Mouse (Mus musculus) bone marrow macrophage, adult 2 months (primary cell): ENCODE results near the gene Wnk4. TPM values are rescaled to one million over a fixed set of nuclear protein-coding genes. Genes with fewer than 3 reads are reported as not detected.

ENCODE experiments used
- H3K27ac ChIP-seq: 2 replicates; pipeline ENCODE4 v1.5.1; 2012; ENCODE audit warnings: low read depth, low read length; ENCODE audit not compliant: insufficient read depth
- H3K4me1 ChIP-seq: 2 replicates; pipeline ENCODE4 v1.6.1; 2012; ENCODE audit warnings: low read length; ENCODE audit not compliant: control insufficient read depth, insufficient read depth
- H3K4me3 ChIP-seq: 2 replicates; pipeline ENCODE4 v1.5.1; 2012; ENCODE audit warnings: mild to moderate bottlenecking, low read length, moderate library complexity; ENCODE audit not compliant: insufficient read depth
- CTCF ChIP-seq: IDR thresholded peaks from 2 replicates; pipeline ENCODE4 v1.5.1; 2012; ENCODE audit warnings: low read depth, mild to moderate bottlenecking, low read length, moderate library complexity
- POLR2A ChIP-seq: IDR thresholded peaks from 2 replicates; pipeline ENCODE4 v1.6.1; 2012; ENCODE audit warnings: mild to moderate bottlenecking, low read depth, low read length, borderline replicate concordance
- polyA plus RNA-seq: library from polyadenylated mRNA; stranded (reverse); fragments of >200 nt; gene quantifications from 2 replicates; pipeline ENCODE4 v1.2.4, GENCODE M21; 2012; ENCODE audit not compliant: missing spikeins, insufficient read depth, insufficient read length

The Wnk4 gene
- polyA plus RNA-seq, 1 experiment: not detected

DNA sequence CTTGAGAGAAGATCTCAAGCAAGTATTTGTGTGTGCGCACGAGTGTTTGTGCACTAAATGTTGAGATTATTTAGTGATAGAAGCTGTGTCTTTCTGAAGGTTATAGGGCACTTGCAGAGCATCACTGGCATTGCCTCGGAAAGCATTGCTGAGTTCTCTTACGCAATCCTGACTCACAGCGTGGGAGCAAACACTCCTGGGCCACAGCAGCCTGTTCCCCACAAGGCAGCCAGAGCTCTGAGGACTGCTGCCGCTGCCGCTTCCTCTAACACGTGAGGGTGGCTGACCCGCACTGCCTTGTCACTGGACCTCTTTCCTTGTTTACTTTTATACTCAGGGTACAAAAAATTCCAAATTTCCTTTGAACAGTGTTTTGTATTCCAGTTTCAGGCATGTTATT lies 26.9 kb downstream of the Wnk4 start:
- Histone ChIP-seq H3K4me3 (no peak overlapping the region), H3K4me1 (peaks cover 8% of the 10 kb centered on the region), H3K27ac (no peak overlapping the region)
- TF ChIP-seq POLR2A (no peak), CTCF (no peak)

DNA sequence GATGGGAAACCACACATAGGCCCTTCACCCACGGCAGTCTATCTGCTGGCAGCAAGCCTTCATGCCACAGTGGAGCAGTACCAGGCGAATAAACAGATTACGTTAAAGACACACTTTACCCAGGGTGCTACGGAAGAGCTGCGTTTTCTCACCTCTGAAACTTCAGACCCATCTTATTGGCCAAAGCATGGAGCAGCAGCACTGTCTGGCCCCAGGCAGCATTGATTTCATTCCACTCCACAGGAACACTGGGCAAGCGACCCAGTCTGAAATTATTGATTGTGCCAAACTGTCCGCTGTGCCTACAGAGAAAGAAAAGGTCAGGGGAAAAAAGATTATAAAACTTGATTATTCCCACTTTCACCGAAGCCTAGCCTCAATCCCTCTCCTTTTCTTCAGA lies 30.9 kb downstream of the Wnk4 start:
- no peak overlapping the region for H3K4me3 ChIP-seq
- H3K27ac ChIP-seq: no peak overlapping the region
- TF ChIP-seq POLR2A (no peak), CTCF (no peak)
- peaks cover 8% of the 10 kb centered on the region for H3K4me1 ChIP-seq

DNA sequence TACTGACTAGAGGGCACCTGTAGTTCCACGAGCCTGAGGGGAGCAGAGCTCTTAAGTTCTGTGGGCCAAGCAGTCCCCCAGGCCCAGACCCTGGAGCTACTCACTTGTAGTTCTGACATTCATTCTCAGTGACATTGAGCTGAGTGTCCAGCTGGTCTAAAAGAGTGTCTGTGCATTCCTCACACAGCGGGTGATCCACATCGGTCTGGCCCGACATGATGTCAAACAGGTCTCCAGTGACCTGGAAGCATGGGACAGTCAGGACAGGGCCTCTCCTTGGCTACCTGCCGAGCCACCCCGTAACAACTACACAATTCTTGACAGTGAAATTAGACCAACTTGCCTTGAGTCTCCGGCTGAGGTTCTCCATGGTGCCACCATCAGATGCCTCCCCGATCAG lies 34.8 kb downstream of the Wnk4 start:
- Histone ChIP-seq H3K4me3 (no peak overlapping the region), H3K27ac (no peak overlapping the region), H3K4me1 (no peaks in the 10 kb centered on the region; the same call in 1 of the 2 replicates)
- TF ChIP-seq CTCF (no peak), POLR2A (no peak)

DNA sequence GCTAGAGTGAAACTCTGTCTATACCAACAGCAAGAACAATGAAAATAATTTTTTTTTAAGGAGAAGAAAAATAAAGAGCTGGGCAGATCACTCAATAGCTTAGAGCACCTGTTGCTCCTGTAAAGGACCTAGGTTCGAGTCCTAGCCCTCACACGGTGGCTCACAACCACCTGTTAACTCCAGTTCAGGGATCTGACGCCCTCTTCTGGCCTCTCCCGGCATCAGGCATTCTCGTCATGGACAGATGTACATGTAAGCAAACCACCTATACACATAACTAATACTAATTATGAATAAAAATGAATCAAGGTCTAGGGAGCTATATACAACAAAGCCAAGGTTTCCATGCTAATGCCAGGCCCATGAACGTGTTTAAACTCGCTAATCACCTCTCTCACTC lies 40.5 kb downstream of the Wnk4 start:
- TF ChIP-seq POLR2A: no peak
- TF ChIP-seq CTCF: no peak
- Histone ChIP-seq H3K4me1 (peaks cover 7% of the 10 kb centered on the region), H3K27ac (no peak overlapping the region), H3K4me3 (peak overlapping the region; percentile 97)

DNA sequence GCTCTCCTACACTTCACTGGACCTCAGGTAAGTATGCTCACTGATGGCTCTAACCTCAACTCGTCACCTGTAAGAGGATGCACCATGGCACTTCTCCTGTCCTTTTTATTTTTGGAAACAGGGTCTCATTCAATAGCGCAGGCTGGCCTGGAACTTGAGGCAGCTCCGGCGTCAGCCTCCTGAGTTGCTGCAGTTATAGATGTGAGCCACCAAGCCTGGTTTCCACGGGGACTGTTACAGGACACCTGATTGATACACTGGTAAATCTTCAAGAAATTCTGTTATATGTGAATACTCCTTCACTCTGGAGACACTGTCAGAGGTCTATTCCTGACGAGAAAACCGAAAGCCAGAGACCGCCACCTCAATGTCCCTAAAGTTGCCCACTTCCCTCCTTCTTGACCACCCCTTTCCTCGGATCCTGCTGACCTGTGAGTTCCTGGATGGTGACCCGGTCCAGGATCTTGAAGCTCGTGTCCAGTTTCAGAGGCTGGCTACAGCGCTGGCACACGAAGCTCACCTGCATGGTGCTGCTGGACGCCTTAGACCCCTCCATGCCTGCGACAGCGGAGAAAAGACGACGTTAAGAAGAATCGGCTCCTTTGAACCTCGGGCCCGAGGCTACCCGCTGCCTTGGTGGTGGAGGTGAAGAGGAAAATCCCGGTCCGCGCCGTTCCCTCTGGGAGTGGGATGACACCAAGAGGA lies 41.1 kb downstream of the Wnk4 start:
- peaks cover 7% of the 10 kb centered on the region for H3K4me1 ChIP-seq
- TF ChIP-seq POLR2A (no peak), CTCF (no peak)

DNA sequence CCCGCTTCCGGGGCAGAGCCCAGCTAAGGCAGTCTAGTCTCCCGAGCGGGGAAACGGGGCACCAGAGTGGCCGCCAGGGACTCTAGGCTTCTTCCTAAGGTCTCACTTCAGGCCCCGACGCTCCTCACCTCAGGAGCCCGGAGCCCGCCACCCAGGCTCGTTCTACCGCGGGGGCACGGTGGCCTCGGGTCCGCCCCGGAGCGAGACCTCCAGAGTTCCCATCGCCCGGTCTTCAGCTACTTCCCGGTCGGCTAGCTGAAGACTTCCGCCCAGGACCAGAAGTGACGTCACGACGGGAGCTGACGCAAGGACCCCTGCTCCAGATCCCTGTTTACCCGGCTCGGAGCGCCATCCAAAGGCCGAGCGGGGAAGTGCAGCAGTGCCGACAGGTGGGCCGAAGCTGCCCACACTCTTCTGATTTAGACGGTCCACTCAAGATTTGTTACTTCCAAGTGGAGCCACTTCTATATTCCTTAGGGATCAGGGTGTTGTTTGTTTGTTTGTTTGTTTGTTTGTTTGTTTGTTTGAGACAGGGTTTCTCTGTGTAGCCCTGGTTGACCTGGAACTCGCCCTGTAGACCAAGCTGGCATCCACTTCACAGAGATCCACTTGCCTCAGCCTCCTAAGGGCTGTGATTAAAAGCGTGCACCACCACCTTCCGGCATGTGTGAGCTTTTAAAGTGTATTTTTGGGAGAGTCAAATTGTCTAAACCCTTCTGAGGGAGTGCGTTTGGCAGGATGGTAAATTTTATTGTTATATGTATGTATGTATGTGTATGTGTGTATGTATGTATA lies 41.8 kb downstream of the Wnk4 start, which contains the start of gene Becn1:
Gene Becn1, minus strand, starts transcription at position 283 of the 795 bp plus-strand sequence.
- Histone ChIP-seq H3K4me1 (peaks cover 7% of the 10 kb centered on the region), H3K4me3 (peak within 1 kb of the TSS; percentile 97), H3K27ac (no peak within 1 kb of the TSS)
- TF ChIP-seq CTCF (peak; percentile 93), POLR2A (no peak)

More for the DNA sequence above, 41.1 kb downstream of the Wnk4 start:
- H3K4me3 ChIP-seq: peak overlapping the region; percentile 97
- H3K27ac ChIP-seq: no peak overlapping the region

DNA sequence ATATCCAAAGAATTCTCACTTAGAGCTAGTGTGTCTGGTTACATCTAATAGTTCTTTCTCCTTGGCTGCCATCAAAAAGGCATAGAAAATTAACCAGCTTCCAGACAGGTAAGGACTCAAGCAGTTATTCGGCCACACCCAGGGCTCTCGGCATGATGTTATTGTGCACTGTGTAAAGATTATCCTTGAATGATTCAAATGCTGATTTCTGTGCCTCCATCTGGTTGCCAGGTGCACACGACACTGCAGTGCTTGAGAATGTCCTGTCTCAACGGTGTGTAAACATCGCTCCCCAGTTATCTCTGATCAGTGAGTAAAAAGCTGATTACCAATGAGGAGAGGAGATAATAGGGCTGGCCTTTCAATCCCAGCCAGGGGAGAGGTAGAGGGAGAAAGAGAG lies 47.4 kb downstream of the Wnk4 start:
- TF ChIP-seq POLR2A: no peak
- TF ChIP-seq CTCF: no peak

DNA sequence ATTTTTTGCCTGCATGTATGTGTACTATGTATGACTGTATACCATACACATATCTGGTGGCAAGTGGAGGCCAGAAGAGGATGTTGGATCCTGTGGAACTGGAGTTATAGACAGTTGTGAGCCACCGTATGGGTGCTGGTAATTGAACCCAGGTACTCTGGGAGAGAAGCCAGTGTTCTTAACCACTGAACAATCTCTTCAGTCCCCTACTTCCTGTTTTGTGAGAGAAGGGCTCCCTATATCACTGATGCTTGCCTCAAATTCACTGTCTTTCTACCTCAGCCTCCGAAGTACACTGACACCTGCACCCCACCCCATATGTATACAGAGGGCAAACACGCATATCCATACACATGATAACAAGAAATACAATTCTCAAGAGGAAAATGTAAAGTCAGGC lies 50.7 kb downstream of the Wnk4 start:
- no peak overlapping the region for H3K27ac ChIP-seq
- no peak overlapping the region for H3K4me3 ChIP-seq
- TF ChIP-seq POLR2A: no peak
- no peak for TF ChIP-seq CTCF
- peaks cover 9% of the 10 kb centered on the region for H3K4me1 ChIP-seq

More for the DNA sequence above, 47.4 kb downstream of the Wnk4 start:
- Histone ChIP-seq H3K4me3 (no peak overlapping the region), H3K27ac (no peak overlapping the region), H3K4me1 (peaks cover 6% of the 10 kb centered on the region)

DNA sequence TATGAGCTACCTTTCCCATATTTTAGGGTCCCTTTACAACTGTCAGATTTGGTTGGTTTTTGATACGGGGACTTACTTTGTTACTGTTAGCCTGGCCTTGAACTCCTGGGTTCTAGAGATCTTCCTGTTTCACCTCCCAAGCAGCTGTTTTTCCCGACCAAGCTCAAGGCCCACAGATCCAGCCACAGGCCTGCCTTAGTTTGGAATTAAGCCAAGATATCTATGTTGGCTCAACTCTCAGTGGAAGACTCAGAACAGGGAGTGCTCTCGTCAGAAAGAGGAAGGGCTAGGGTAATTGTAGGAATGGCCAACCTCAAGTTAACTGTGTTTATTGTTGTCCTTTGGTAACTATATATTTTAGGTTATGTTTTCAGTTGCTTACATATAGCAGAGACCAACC lies 51.8 kb downstream of the Wnk4 start:
- H3K4me1 ChIP-seq: peaks cover 9% of the 10 kb centered on the region
- no peak overlapping the region for H3K4me3 ChIP-seq
- TF ChIP-seq POLR2A: no peak
- no peak for TF ChIP-seq CTCF
- no peak overlapping the region for H3K27ac ChIP-seq

DNA sequence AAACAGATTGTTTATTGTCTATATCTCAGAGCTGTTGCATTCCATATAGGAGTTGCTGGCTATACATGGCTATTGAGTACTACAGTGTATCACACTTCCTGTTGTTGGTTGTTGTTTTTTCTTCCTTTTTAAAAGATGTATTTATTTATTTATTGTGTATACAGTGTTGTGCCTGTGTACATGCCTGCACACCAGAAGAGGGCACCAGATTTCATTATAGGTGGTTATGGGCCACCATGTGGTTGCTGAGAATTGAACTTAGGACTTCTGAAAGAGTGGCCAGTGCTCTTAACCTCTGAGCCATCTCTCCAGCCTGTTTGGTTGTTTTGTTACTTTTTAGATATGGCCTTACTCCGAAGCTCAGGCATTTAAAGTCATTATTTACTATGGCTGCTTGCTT lies 54.2 kb downstream of the Wnk4 start:
- TF ChIP-seq CTCF (no peak), POLR2A (no peak)
- Histone ChIP-seq H3K27ac (no peak overlapping the region), H3K4me1 (peaks cover 9% of the 10 kb centered on the region)

More for the DNA sequence above, 54.2 kb downstream of the Wnk4 start:
- H3K4me3 ChIP-seq: no peak overlapping the region
